Mouse (Mus musculus) lung, postnatal 0 days (tissue): ENCODE measurements around the gene Parp8. TPM values are rescaled to one million over a fixed set of nuclear protein-coding genes. Genes with fewer than 3 reads are reported as not detected.

Experiments
- ATAC-seq: fragments of 200-750 bp; cut with Nextera tagmentation; 2 replicates; pipeline ENCODE4 v1.8.0; 2017; ENCODE audit warnings: moderate library complexity
- DNase-seq: peaks from one replicate; pipeline ENCODE4 v3.0.0-alpha.2; 2016; ENCODE audit warnings: low spot score
- H3K27ac ChIP-seq: fragments of 300-500 bp; sonication (generic); 2 replicates; pipeline ENCODE4 v1.5.1; 2014; ENCODE audit warnings: antibody characterized with exemption, mild to moderate bottlenecking, low read length, mixed read lengths
- H3K27me3 ChIP-seq: fragments of 300-500 bp; sonication (generic); replicated peaks from 2 replicates; pipeline ENCODE4 v1.6.1; 2014; ENCODE audit warnings: low read length, mixed read lengths; ENCODE audit not compliant: insufficient read depth
- H3K36me3 ChIP-seq: fragments of 300-500 bp; sonication (generic); 2 replicates; pipeline ENCODE4 v1.6.1; 2014; ENCODE audit warnings: low read length, mixed read lengths; ENCODE audit not compliant: insufficient read depth
- H3K4me1 ChIP-seq: fragments of 300-500 bp; sonication (generic); 2 replicates; pipeline ENCODE4 v1.6.1; 2014; ENCODE audit warnings: antibody characterized with exemption, low read depth, low read length, mixed read lengths; ENCODE audit not compliant: insufficient read depth
- H3K4me2 ChIP-seq: fragments of 300-500 bp; sonication (generic); replicated peaks from 2 replicates; pipeline ENCODE4 v1.6.1; 2014; ENCODE audit warnings: low read depth, mild to moderate bottlenecking, low read length, moderate library complexity, mixed read lengths
- H3K4me3 ChIP-seq: fragments of 300-500 bp; sonication (generic); 2 replicates; pipeline ENCODE4 v1.5.1; 2014; ENCODE audit warnings: low read depth, low read length
- H3K9ac ChIP-seq: fragments of 300-500 bp; sonication (generic); replicated peaks from 2 replicates; pipeline ENCODE4 v1.6.1; 2014; ENCODE audit warnings: low read depth, mild to moderate bottlenecking
- H3K9me3 ChIP-seq: fragments of 300-500 bp; sonication (generic); 2 replicates; pipeline ENCODE4 v1.6.1; 2016; ENCODE audit warnings: low read length, mixed read lengths
- CTCF ChIP-seq: IDR thresholded peaks from 2 replicates; pipeline ENCODE4 v1.5.1; 2016; ENCODE audit warnings: antibody characterized with exemption, mild to moderate bottlenecking
- EP300 ChIP-seq: IDR thresholded peaks from 2 replicates; pipeline ENCODE4 v1.6.1; 2016; ENCODE audit warnings: antibody characterized with exemption, mild to moderate bottlenecking, control low read depth
- WGBS: fragments of 180-500 bp; shearing (Covaris S2); extraction: QIAGEN DNeasy Blood & Tissue Kit; methylation state at CpG from one replicate; pipeline ENCODE4 v1.1.7; 2014; 5-methylcytosine and 5-hydroxymethylcytosine counted together
- polyA plus RNA-seq: library from polyadenylated mRNA; unstranded; fragments of >200 nt; fragmentation: Nextera tagmentation; extraction: Ambion mirVana; gene quantifications from 2 replicates; pipeline ENCODE4 v1.2.1, GENCODE M21; 2015

Gene Parp8
- polyA plus RNA-seq, 1 experiment from 2014 or later: 5.6 TPM

- DNase-seq: peak; percentile 71
- Histone ChIP-seq H3K27me3 (no peaks in the 10 kb centered on the region), H3K4me3 (no peak overlapping the region), H3K9ac (no peak overlapping the region), H3K4me1 (no peaks in the 10 kb centered on the region), H3K4me2 (no peak overlapping the region), H3K36me3 (no peaks in the 10 kb centered on the region), H3K27ac (no peak overlapping the region), H3K9me3 (no peaks in the 10 kb centered on the region)
- WGBS: 55% methylated on average over 7 of the region's 7 CpGs
- TF ChIP-seq EP300: no peak
- TF ChIP-seq CTCF: no peak
- peak; percentile 75 for ATAC-seq
Observed at GRCm38 (mm10) chr13:116972036-116972611, 53.2 kb downstream of the Parp8 start.

DNA sequence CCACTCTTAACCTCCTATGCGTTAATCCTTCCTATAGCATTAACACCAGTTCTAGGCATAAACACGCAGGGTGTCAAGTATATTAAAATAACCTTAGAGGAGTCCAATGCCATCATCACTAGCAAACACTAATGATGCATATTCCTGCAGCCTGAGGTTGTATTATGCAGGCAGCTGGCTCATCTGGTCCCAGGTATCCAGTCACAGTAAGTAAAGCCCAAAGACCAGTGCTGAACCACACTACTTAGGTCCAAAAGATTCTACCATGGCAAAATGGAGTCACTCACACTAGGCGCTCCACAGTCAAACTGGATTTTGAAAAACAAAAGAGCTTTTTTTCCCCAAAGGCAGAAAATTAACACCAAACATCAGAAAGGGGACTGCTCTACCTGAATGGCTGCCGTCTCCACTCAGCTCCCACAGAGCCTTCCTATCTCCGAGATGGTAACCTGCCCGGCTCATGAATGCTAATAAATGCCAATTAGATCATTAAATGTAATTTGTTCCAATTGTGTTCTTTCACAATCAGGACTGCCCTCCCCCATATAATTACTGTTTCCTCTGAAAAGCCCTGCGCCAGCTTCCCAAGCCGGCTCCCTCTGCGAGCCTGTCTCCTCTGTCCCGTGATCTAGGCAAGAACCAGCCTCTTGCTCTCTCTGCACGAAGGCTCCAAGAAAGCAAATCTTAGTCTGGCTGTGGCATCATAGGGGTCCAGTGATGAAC is 54.5 kb downstream of the Parp8 start:
- TF ChIP-seq CTCF (no peak), EP300 (no peak)

GRCm38 (mm10) chr13:116969650-116970049 is 55.7 kb downstream of the Parp8 start:
- Histone ChIP-seq H3K36me3 (no peaks in the 10 kb centered on the region), H3K27me3 (no peaks in the 10 kb centered on the region), H3K4me3 (no peak overlapping the region), H3K4me2 (no peak overlapping the region), H3K9me3 (no peaks in the 10 kb centered on the region), H3K27ac (no peak overlapping the region), H3K9ac (no peak overlapping the region), H3K4me1 (no peaks in the 10 kb centered on the region)
- 86% methylated on average over 1 of the region's 1 CpGs for WGBS
- no peak for TF ChIP-seq CTCF
- TF ChIP-seq EP300: no peak
- DNase-seq (no peak), ATAC-seq (no peak)

More for the DNA sequence above, 54.5 kb downstream of the Parp8 start:
- Histone ChIP-seq H3K4me2 (no peak overlapping the region), H3K9ac (no peak overlapping the region), H3K36me3 (no peaks in the 10 kb centered on the region), H3K9me3 (no peaks in the 10 kb centered on the region), H3K27ac (no peak overlapping the region), H3K27me3 (no peaks in the 10 kb centered on the region), H3K4me3 (no peak overlapping the region), H3K4me1 (no peaks in the 10 kb centered on the region)
- ATAC-seq (no peak), DNase-seq (no peak)
- 91% methylated on average over 11 of the region's 11 CpGs for whole genome bisulfite sequencing

DNA sequence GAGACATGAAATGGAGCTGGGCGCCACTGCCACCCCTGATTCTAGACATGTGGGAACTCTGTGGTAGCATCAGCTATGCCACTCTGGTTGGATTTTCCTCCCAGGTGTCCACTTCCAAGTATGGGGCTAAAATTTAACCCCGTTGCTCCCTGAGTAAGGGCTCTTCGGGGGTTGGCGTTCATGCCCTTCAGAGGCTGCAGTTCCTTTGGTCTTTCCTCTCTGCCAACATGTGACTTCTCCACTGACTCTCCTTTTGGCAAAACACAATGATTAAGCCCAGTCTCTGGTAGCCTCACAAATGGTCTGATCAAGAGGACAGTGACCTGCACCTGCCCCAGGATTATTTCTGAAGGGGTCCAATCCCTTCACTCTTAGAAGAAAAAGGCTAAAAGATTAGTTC is 56.4 kb downstream of the Parp8 start:
- no peak for ATAC-seq
- 97% methylated on average over 4 of the region's 4 CpGs for WGBS
- TF ChIP-seq CTCF (no peak), EP300 (no peak)

DNA sequence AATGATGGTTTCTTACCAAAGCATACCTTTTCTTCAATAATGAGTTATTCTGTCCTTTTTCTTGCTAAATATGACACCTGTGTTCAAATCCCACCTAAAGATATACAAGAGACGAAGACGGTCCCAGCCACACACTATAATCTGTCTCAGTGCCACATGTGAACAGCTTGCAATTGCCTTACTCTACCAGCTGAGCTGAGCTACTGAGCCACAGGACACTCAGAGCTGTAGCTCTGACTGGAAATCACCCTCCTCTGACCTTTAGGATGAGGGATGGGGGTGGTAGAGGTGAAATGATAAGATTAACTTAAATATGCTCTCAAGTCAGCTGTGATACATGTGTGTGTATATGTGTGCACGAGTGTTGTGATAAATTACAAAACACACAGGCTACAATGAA is 57.9 kb downstream of the Parp8 start:
- H3K4me2 ChIP-seq: no peak overlapping the region
- no peaks in the 10 kb centered on the region for H3K27me3 ChIP-seq
- no peak overlapping the region for H3K27ac ChIP-seq
- no peaks in the 10 kb centered on the region for H3K4me1 ChIP-seq
- TF ChIP-seq EP300: no peak
- no peak for TF ChIP-seq CTCF
- no peak for DNase-seq
- no peak overlapping the region for H3K4me3 ChIP-seq
- WGBS: 77% methylated on average over 3 of the region's 3 CpGs
- no peak overlapping the region for H3K9ac ChIP-seq
- no peak for ATAC-seq
- no peaks in the 10 kb centered on the region for H3K9me3 ChIP-seq
- H3K36me3 ChIP-seq: no peaks in the 10 kb centered on the region

More for the DNA sequence above, 56.4 kb downstream of the Parp8 start:
- Histone ChIP-seq H3K27me3 (no peaks in the 10 kb centered on the region), H3K4me1 (no peaks in the 10 kb centered on the region), H3K4me3 (no peak overlapping the region), H3K9ac (no peak overlapping the region), H3K27ac (no peak overlapping the region), H3K4me2 (no peak overlapping the region), H3K9me3 (no peaks in the 10 kb centered on the region), H3K36me3 (no peaks in the 10 kb centered on the region)
- DNase-seq: no peak

GRCm38 (mm10) chr13:116962480-116963462 is 62.6 kb downstream of the Parp8 start:
- H3K4me2 ChIP-seq: no peak overlapping the region
- no peak overlapping the region for H3K4me3 ChIP-seq
- no peaks in the 10 kb centered on the region for H3K9me3 ChIP-seq
- ATAC-seq (no peak), DNase-seq (no peak)
- no peaks in the 10 kb centered on the region for H3K27me3 ChIP-seq
- no peaks in the 10 kb centered on the region for H3K4me1 ChIP-seq
- H3K36me3 ChIP-seq: no peaks in the 10 kb centered on the region
- no peak overlapping the region for H3K9ac ChIP-seq
- no peak overlapping the region for H3K27ac ChIP-seq
- 68% methylated on average over 15 of the region's 15 CpGs for WGBS
- TF ChIP-seq EP300 (no peak), CTCF (no peak)
